Mouse (Mus musculus) olfactory bulb, adult 2 months (tissue): Measurements from ENCODE around the gene Ankrd55.

Experiments used
- CTCF ChIP-seq: fragments of 200-500 bp; IDR thresholded peaks from 2 replicates; pipeline ENCODE4 v1.5.1; 2012; ENCODE audit warnings: low read depth, mild to moderate bottlenecking, low read length, moderate library complexity; ENCODE audit not compliant: insufficient read depth
- POLR2A ChIP-seq: fragments of 200-500 bp; IDR thresholded peaks from 2 replicates; pipeline ENCODE4 v1.6.1; 2012; ENCODE audit warnings: mild to moderate bottlenecking, low read depth, low read length, moderate library complexity; ENCODE audit not compliant: insufficient read depth

DNA sequence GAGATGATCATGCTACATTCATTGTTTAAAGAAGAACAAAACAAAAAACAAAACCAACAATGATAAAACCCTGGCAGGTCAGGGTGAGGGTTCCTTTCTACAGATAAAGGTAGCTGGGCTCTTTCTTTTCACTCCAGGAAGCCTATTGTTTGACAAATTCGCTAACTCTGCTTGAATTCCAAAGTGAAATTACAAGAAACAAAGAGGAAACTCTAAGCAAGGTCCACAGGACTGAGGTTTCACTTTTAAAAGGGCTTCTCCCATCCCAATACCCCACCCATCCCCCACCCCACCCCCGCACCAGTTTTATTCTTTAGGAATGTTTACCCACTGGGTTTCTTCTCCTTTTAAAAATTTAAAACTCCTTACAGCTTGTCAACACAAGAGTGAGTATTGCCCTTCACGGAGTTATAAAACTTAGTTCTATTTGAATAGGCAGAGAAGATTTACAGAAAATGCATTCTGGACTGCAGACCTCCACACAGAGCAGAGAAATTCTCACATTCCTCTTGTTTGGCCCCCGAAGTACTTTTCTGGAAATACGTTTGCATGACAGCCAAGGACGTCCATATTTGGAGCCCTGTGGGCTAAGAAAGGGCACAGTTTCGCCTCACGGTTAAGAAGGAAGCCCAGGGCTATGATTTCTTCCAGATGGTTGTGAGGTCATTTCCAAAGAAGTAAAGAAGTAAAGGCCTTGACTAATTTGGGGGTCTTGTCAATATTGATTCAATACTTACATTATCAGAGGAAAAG, 128.3 kb downstream of the Ankrd55 start:
- TF ChIP-seq CTCF: no peak
- no peak for TF ChIP-seq POLR2A
